Mouse (Mus musculus): ENCODE measurements around the gene Mllt11.

The Mllt11 gene

DNA sequence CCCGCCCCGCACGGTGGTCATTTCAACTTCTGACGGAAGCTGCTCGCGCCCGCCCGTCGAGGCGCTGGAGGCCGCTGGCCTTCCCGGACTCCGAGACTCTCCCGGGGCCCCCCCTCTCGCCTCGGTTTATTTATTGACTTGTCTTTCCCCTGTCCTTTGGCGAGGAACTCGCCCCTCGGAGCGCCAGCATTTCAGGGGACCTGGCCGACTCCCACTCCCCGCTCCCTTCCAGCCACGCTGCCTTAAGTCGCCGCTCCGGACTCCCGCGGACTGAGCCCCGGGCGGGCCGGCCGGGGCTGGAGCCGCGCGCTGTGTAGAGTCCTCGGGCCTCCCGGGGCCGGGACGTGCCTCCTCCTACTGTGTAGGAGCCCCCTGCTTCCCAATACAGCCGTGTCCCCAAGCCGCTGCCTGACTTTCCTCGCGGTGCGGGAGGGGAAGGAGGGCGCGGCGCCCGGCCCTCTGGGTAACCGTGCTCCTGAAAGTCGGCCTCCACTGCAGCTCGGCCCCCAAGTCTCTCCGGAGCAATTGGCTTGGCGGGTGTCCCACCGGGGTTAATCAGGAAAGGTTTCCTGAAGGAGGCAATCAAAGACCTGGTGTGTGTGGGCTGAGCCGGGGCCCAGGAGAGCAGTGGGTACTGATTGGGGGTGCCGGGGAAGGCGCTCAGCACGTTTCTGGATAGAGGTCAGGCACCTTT, 58.6 kb downstream of the Mllt11 start:
- DNase-seq (ENCODE audit: low spot score in 2 of 2), result peak in 1 of 2 experiments; percentile 29

DNA sequence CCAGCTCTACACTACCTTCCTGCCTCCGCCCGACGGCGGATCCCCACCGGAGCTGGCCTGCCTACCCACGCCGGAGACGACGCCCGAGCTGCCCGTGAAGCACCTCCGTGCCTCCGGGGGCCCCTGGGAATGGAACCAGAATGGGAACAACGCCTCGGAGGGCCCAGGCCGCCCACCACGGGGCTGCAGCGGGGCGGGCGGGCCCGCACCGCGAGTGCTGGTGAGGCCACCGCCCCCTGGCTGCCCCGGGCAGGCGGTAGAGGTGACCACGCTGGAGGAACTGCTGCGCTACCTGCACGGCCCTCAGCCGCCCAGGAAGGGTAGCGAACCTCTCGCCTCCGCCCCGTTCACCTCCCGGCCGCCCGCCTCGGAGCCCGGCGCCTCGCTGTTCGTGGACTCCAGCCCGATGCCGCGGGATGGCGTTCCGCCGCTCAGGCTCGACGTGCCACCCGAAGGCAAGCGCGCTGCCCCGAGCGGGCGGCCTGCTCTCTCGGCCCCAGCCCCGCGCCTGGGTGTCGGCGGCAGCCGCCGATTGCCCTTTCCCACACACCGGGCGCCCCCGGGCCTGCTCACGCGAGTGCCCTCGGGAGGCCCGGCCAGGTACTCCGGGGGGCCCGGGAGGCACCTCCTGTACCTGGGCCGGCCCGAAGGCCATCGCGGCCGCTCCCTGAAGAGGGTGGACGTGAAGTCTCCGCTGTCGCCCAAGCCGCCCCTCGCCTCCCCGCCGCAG, 59.3 kb downstream of the Mllt11 start:
- DNase-seq (ENCODE audit: low spot score in 2 of 2), result no peak

DNA sequence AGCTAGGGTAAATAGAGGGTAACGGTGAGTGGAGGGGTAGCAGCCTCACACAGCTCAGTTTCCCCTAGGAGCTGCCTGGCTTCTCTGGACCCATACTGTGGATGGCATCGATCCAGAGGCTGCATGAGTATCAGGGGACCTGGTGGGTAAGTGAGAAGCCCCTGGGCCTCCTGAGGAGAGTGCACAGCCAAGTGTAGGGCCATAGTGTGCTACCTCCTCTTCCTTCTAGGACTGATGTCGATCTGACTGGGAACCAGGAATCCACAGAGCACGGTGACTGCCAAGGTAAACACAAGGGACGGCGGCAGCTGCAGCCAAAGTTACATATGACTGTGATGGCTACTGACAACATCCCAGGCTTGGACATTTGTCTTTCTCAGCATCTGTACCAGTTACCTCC, 60.9 kb downstream of the Mllt11 start:
- DNase-seq (ENCODE audit: low spot score in 2 of 2), result no peak

GRCm38 (mm10) chr3:95169996-95170395, 62.0 kb downstream of the Mllt11 start:
- no peak for DNase-seq (ENCODE audit: low spot score in 2 of 2)
